Mouse (Mus musculus) embryonic facial prominence, embryonic 12.5 days (tissue): ENCODE results near the gene Olfr1415. TPM values are rescaled to one million over a fixed set of nuclear protein-coding genes. Genes with fewer than 3 reads are reported as not detected.

Experiments used
- ATAC-seq: fragments of 200-750 bp; cut with Nextera tagmentation; 2 replicates; pipeline ENCODE4 v1.8.0; 2017; ENCODE audit not compliant: insufficient number of reproducible peaks, insufficient read depth, low FRiP score, low TSS enrichment
- H3K27ac ChIP-seq: fragments of 300-500 bp; sonication (generic); 2 replicates; pipeline ENCODE4 v1.5.1; 2016; ENCODE audit warnings: mild to moderate bottlenecking
- H3K27me3 ChIP-seq: fragments of 300-500 bp; sonication (generic); 2 replicates; pipeline ENCODE4 v1.6.1; 2016; ENCODE audit warnings: mild to moderate bottlenecking, moderate library complexity
- H3K36me3 ChIP-seq: fragments of 300-500 bp; sonication (generic); 2 replicates; pipeline ENCODE4 v1.6.1; 2016; ENCODE audit warnings: mild to moderate bottlenecking
- H3K4me1 ChIP-seq: fragments of 300-500 bp; sonication (generic); 2 replicates; pipeline ENCODE4 v1.6.1; 2016
- H3K4me2 ChIP-seq: fragments of 300-500 bp; sonication (generic); replicated peaks from 2 replicates; pipeline ENCODE4 v1.6.1; 2016; ENCODE audit warnings: mild to moderate bottlenecking, moderate library complexity
- H3K4me3 ChIP-seq: fragments of 300-500 bp; sonication (generic); 2 replicates; pipeline ENCODE4 v1.5.1; 2016; ENCODE audit warnings: mild to moderate bottlenecking
- H3K9ac ChIP-seq: fragments of 300-500 bp; sonication (generic); 2 replicates; pipeline ENCODE4 v1.6.1; 2016; ENCODE audit warnings: mild to moderate bottlenecking, moderate library complexity
- H3K9me3 ChIP-seq: fragments of 300-500 bp; sonication (generic); 2 replicates; pipeline ENCODE4 v1.6.1; 2016; ENCODE audit warnings: mild to moderate bottlenecking, moderate library complexity
- WGBS: fragments of 180-500 bp; shearing (Covaris S2); methylation state at CpG from one replicate; pipeline ENCODE4 v1.1.7; 2016; 5-methylcytosine and 5-hydroxymethylcytosine counted together
- microRNA-seq: library from miRNA; unstranded; fragments of <30 nt; microRNA quantifications from one replicate; pipeline ENCODE4, GENCODE M21; 2017
- polyA plus RNA-seq: library from polyadenylated mRNA; unstranded; fragments of >200 nt; fragmentation: Nextera tagmentation; extraction: Ambion mirVana; gene quantifications from 2 replicates; pipeline ENCODE4 v1.2.1, GENCODE M21; 2016

Olfr1415 gene
- polyA plus RNA-seq, 1 experiment from 2014 or later: not detected

GRCm38 (mm10) chr1:92468891-92469290, 27.0 kb downstream of the Olfr1415 start:
- Histone ChIP-seq H3K4me3 (no peak overlapping the region), H3K27me3 (no peaks in the 10 kb centered on the region), H3K36me3 (peaks cover 70% of the 10 kb centered on the region), H3K4me2 (no peak overlapping the region), H3K9me3 (no peaks in the 10 kb centered on the region), H3K4me1 (peaks cover 5% of the 10 kb centered on the region), H3K27ac (no peak overlapping the region), H3K9ac (no peak overlapping the region)
- ATAC-seq: no peak
- 88% methylated on average over 4 of the region's 4 CpGs for WGBS

GRCm38 (mm10) chr1:92458416-92458815, 37.5 kb downstream of the Olfr1415 start:
- 0 out of 2 replicates have a peak, but pooled peaks cover 5% of the 10 kb centered on the region for H3K9me3 ChIP-seq
- no peaks in the 10 kb centered on the region for H3K4me1 ChIP-seq
- H3K27me3 ChIP-seq: no peaks in the 10 kb centered on the region
- peaks cover 86% of the 10 kb centered on the region for H3K36me3 ChIP-seq
- H3K9ac ChIP-seq: no peak overlapping the region
- H3K4me2 ChIP-seq: no peak overlapping the region
- WGBS: 91% methylated on average over 6 of the region's 6 CpGs
- ATAC-seq: no peak
- no peak overlapping the region for H3K4me3 ChIP-seq
- H3K27ac ChIP-seq: no peak overlapping the region

GRCm38 (mm10) chr1:92457758-92458157, 38.1 kb downstream of the Olfr1415 start:
- no peak overlapping the region for H3K27ac ChIP-seq
- no peaks in the 10 kb centered on the region for H3K4me1 ChIP-seq
- no peak overlapping the region for H3K4me3 ChIP-seq
- H3K9me3 ChIP-seq: 0 out of 2 replicates have a peak, but pooled peaks cover 5% of the 10 kb centered on the region
- H3K36me3 ChIP-seq: peaks cover 87% of the 10 kb centered on the region
- H3K4me2 ChIP-seq: no peak overlapping the region
- no peaks in the 10 kb centered on the region for H3K27me3 ChIP-seq
- H3K9ac ChIP-seq: no peak overlapping the region
- ATAC-seq: no peak

- no peak overlapping the region for H3K27ac ChIP-seq
- H3K4me3 ChIP-seq: no peak overlapping the region
- no peak overlapping the region for H3K4me2 ChIP-seq
- 80% methylated on average over 8 of the region's 8 CpGs for WGBS
- peaks cover 81% of the 10 kb centered on the region for H3K36me3 ChIP-seq
- H3K9ac ChIP-seq: no peak overlapping the region
- no peaks in the 10 kb centered on the region for H3K27me3 ChIP-seq
- 0 out of 2 replicates have a peak, but pooled peaks cover 5% of the 10 kb centered on the region for H3K9me3 ChIP-seq
- ATAC-seq: no peak
- no peaks in the 10 kb centered on the region for H3K4me1 ChIP-seq
These were observed 42.0 kb downstream of the Olfr1415 start for GRCm38 (mm10) chr1:92453751-92454445.

- Histone ChIP-seq H3K27ac (no peak overlapping the region), H3K4me1 (no peaks in the 10 kb centered on the region), H3K27me3 (no peaks in the 10 kb centered on the region), H3K36me3 (peaks cover 82% of the 10 kb centered on the region), H3K9ac (no peak overlapping the region), H3K4me3 (no peak overlapping the region), H3K4me2 (no peak overlapping the region), H3K9me3 (no peaks in the 10 kb centered on the region)
- 82% methylated on average over 3 of the region's 3 CpGs for WGBS
- ATAC-seq: no peak
These were observed 47.6 kb downstream of the Olfr1415 start for GRCm38 (mm10) chr1:92448293-92448692.

GRCm38 (mm10) chr1:92441453-92442063, 54.3 kb downstream of the Olfr1415 start:
- no peak for ATAC-seq
- H3K27me3 ChIP-seq: no peaks in the 10 kb centered on the region
- no peak overlapping the region for H3K4me2 ChIP-seq
- WGBS: 75% methylated on average over 6 of the region's 6 CpGs
- H3K4me1 ChIP-seq: peaks cover 8% of the 10 kb centered on the region
- H3K36me3 ChIP-seq: peaks cover 63% of the 10 kb centered on the region
- H3K4me3 ChIP-seq: no peak overlapping the region
- no peaks in the 10 kb centered on the region for H3K9me3 ChIP-seq
- H3K27ac ChIP-seq: no peak overlapping the region
- no peak overlapping the region for H3K9ac ChIP-seq

GRCm38 (mm10) chr1:92440066-92440750, 55.7 kb downstream of the Olfr1415 start:
- Histone ChIP-seq H3K4me1 (peaks cover 8% of the 10 kb centered on the region), H3K9ac (no peak overlapping the region), H3K9me3 (no peaks in the 10 kb centered on the region), H3K4me2 (no peak overlapping the region), H3K36me3 (peaks cover 56% of the 10 kb centered on the region), H3K27ac (no peak overlapping the region), H3K4me3 (no peak overlapping the region), H3K27me3 (no peaks in the 10 kb centered on the region)
- WGBS: 89% methylated on average over 9 of the region's 9 CpGs
- ATAC-seq: no peak

Small RNA genes lying within 50 kb of the gene (microRNA-seq; reads per million reads assigned to microRNA genes)
- 4.9 reads per million, percentile 19 among the genes with 10 or more reads in this experiment for gene Mir6900

Other genes starting within 250 kb of the Olfr1415 start
- 255 and 278 TPM in 2 replicates for gene Ndufa10, start 22.2 kb downstream of the Olfr1415 start, polyA plus RNA-seq
- gene Olfr1416, start 11.0 kb downstream of the Olfr1415 start, polyA plus RNA-seq: not detected in 2 replicates
- gene Olfr1414, start 22.6 kb upstream of the Olfr1415 start, polyA plus RNA-seq: not detected in 2 replicates
- gene Olfr1413, start 75.2 kb upstream of the Olfr1415 start, polyA plus RNA-seq: not detected in 2 replicates
- gene Olfr1412, start 89.7 kb upstream of the Olfr1415 start, polyA plus RNA-seq: not detected in 2 replicates
- gene Olfr1411, start 98.3 kb upstream of the Olfr1415 start, polyA plus RNA-seq: not detected in 2 replicates
- gene Olfr1410, start 109.7 kb upstream of the Olfr1415 start, polyA plus RNA-seq: not detected in 2 replicates
- gene Olfr12, start 121.7 kb upstream of the Olfr1415 start, polyA plus RNA-seq: 0.13 TPM in 1 of 2 replicates, not detected in the other
- 340 and 378 TPM in 2 replicates for gene Cops9, start 145.9 kb upstream of the Olfr1415 start, polyA plus RNA-seq
- gene Otos, start 152.7 kb upstream of the Olfr1415 start, polyA plus RNA-seq: 0.17 TPM in 1 of 2 replicates, not detected in the other